Mouse (Mus musculus): Measurements from ENCODE around the gene Rtel1. TPM values are rescaled to one million over a fixed set of nuclear protein-coding genes. Genes with fewer than 3 reads are reported as not detected.

Gene Rtel1
- polyA plus RNA-seq, 1 experiment from 2014 or later = 22.9 TPM

DNA sequence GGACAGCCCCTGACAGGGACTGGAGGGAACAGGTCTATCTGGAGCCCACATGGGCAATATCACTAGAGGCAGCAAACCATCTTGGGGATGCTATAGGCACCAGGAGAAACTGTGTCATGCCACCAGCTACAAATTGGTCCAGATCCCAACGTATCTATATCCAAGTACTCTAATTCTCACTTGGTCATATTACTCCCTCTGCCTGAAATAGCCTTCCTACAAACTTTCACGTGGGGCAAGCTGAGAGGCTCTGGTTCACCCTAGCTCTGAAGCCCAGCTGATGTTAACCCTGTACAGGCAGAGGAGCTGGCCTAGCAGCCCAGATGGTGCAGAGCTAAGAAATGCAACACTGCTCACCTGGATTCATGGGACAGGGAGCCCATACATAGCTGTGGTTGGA is 72.0 kb downstream of the Rtel1 start:
- Histone ChIP-seq H3K36me3 (replicated peaks) (peaks cover 48% of the 10 kb centered on the region), H3K9ac (no peak overlapping the region), H3K4me2 (no peak overlapping the region), H3K4me1 (replicated peaks) (no peaks in the 10 kb centered on the region), H3K9me3 (replicated peaks) (no peaks in the 10 kb centered on the region), H3K27ac (replicated peaks) (no peak overlapping the region), H3K27me3 (no peaks in the 10 kb centered on the region), H3K4me3 (replicated peaks) (no peak overlapping the region)
- no peak for ATAC-seq (ENCODE audit: insufficient read depth)
- 65% methylated on average over 2 of the region's 2 CpGs for WGBS (ENCODE audit: insufficient replicate concordance)

DNA sequence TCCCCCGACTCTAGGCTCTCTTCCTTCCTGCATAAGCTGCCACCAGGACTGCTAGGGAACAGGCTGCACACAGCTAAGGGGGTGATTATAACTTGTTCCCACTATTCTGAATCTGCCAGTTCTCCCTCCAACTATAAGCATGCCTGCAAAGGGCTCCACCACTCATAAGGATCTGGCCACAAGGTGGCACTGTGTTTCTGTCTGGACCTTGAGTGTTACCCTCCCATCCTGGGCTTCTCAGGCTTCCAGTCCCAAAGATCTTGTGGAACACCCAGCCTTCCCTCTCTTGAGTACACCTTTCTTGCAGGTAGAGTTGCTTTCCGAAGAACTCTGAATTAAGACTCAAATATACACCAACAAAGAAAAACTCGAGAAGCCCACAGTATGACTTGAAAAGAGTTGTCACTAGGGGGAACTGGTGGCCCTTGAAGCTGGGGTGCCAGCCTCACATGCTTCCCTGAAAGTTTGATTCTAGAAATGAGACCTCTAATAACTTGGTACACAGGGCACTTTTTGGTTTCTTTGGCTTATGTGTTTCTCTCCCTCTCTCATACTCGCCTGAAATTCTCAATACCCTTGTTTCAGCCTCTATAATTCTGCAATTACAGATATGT is 73.2 kb downstream of the Rtel1 start:
- 28% methylated on average over 4 of the region's 4 CpGs for WGBS (ENCODE audit: insufficient replicate concordance)
- no peaks in the 10 kb centered on the region for H3K9me3 ChIP-seq (replicated peaks)
- no peak overlapping the region for H3K27ac ChIP-seq (replicated peaks)
- ATAC-seq (ENCODE audit: insufficient read depth) = peak; percentile 61
- H3K4me3 ChIP-seq (replicated peaks) = no peak overlapping the region
- H3K9ac ChIP-seq = no peak overlapping the region
- no peaks in the 10 kb centered on the region for H3K27me3 ChIP-seq
- H3K4me2 ChIP-seq = no peak overlapping the region
- H3K4me1 ChIP-seq (replicated peaks) = no peaks in the 10 kb centered on the region
- H3K36me3 ChIP-seq (replicated peaks) = peaks cover 43% of the 10 kb centered on the region

DNA sequence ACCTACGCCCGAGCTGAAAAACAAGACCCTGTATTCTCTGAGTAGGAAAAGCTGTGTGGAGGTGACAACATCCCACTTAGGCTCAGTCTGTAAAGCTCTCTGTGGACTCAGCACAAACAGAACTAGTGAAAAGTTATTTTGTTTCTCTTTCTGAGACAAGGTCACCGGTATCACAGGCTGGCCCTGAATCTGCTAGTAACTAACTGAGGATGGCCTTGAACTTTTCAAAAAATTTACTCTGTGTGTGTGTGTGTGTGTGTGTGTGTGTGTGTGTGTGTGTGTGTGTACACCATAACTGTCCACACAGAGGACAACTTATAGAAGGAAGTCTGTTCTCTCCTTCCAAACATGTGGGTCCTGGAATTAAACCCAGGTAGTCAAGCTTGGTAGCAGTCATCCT is 74.5 kb downstream of the Rtel1 start:
- Histone ChIP-seq H3K27ac (replicated peaks) (no peak overlapping the region), H3K9ac (no peak overlapping the region), H3K27me3 (no peaks in the 10 kb centered on the region), H3K4me2 (no peak overlapping the region), H3K36me3 (replicated peaks) (peaks cover 39% of the 10 kb centered on the region), H3K9me3 (replicated peaks) (no peaks in the 10 kb centered on the region), H3K4me3 (replicated peaks) (no peak overlapping the region), H3K4me1 (replicated peaks) (no peaks in the 10 kb centered on the region)
- WGBS (ENCODE audit: insufficient replicate concordance) = 91% methylated on average over 3 of the region's 3 CpGs
- ATAC-seq (ENCODE audit: insufficient read depth) = no peak

DNA sequence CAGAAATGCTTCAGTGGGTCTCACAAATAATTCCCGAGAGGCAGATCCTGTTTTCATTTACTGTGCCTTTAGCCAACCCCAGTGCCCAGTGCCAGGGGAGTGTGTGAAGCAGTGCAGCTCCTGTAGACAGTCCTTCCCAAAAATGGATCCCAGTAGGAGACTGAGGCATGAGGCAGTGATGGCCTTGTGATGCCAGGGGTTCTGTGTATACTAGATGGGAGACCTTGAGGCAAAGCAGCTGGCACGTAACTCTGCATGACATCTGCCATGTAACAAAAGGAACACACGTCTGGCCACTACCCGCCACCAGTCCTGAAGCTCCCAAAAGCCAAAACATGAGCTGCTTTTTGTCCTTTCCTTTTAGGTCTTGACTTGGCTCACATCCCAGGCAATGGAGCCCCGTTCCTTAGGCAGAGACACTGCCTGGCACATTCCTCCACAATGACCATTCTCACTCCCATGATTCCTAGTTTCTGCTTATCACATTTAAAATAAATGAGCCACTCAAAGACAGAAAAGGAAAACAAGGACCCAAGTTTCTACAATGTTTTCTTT is 77.7 kb downstream of the Rtel1 start:
- H3K9me3 ChIP-seq (replicated peaks) = no peaks in the 10 kb centered on the region
- H3K4me2 ChIP-seq = no peak overlapping the region
- H3K27me3 ChIP-seq = no peaks in the 10 kb centered on the region
- H3K36me3 ChIP-seq (replicated peaks) = peaks cover 17% of the 10 kb centered on the region
- no peak overlapping the region for H3K4me3 ChIP-seq (replicated peaks)
- no peak overlapping the region for H3K9ac ChIP-seq
- 77% methylated on average over 5 of the region's 5 CpGs for WGBS (ENCODE audit: insufficient replicate concordance)
- peaks cover 6% of the 10 kb centered on the region; the same call in 1 of the 2 replicates for H3K4me1 ChIP-seq (replicated peaks)
- no peak overlapping the region for H3K27ac ChIP-seq (replicated peaks)
- ATAC-seq (ENCODE audit: insufficient read depth) = no peak

DNA sequence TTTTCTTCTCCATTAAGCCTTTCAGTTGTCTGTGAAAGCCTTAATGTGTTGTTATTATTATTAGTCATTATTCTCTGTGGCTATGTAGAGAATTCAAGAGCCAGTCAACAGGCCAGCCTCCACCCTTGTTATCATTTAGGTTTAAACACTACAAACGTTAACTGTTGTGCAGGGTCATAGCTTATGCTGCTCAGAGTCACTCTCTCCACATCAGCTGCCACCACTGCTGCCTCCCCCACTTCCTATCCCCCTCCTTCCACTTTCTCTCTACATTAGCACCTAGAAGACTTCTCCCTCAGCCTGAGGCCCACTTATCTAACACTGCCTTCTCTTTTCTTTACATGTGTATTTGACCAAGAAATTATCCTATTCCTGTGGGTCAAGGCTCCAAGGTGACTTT is 82.0 kb downstream of the Rtel1 start:
- Histone ChIP-seq H3K4me1 (replicated peaks) (peaks cover 10% of the 10 kb centered on the region; the same call in 1 of the 2 replicates), H3K4me3 (replicated peaks) (no peak overlapping the region), H3K36me3 (replicated peaks) (peaks cover 8% of the 10 kb centered on the region; the same call in 1 of the 2 replicates), H3K27ac (replicated peaks) (no peak overlapping the region), H3K4me2 (no peak overlapping the region), H3K27me3 (no peaks in the 10 kb centered on the region), H3K9me3 (replicated peaks) (no peaks in the 10 kb centered on the region), H3K9ac (no peak overlapping the region)
- WGBS (ENCODE audit: insufficient replicate concordance) = 6% methylated on average over 1 of the region's 1 CpGs
- ATAC-seq (ENCODE audit: insufficient read depth) = no peak

DNA sequence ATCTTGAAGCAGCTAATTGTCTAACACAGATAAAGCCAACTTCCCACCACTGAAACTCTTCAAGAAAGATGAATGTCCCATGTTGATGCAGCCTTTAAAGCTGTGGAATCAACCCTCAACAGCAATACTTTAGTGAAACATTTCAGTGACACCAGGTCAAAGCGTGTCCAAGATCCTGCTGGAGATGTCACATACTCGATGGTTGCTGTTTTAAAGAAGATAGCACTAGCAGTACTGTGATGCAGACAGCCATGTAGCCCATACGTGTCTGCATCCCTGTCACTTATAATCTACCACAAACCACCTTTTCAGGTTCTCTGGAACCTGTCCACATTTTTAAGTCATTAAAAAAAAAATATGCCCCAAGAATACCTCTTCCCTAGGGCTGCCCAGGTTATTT is 84.2 kb downstream of the Rtel1 start:
- no peak for ATAC-seq (ENCODE audit: insufficient read depth)
- no peaks in the 10 kb centered on the region for H3K9me3 ChIP-seq (replicated peaks)
- no peak overlapping the region for H3K27ac ChIP-seq (replicated peaks)
- peaks cover 17% of the 10 kb centered on the region for H3K36me3 ChIP-seq (replicated peaks)
- H3K27me3 ChIP-seq = no peaks in the 10 kb centered on the region
- peaks cover 10% of the 10 kb centered on the region; the same call in 1 of the 2 replicates for H3K4me1 ChIP-seq (replicated peaks)
- H3K4me2 ChIP-seq = no peak overlapping the region
- H3K4me3 ChIP-seq (replicated peaks) = no peak overlapping the region
- 49% methylated on average over 3 of the region's 3 CpGs for WGBS (ENCODE audit: insufficient replicate concordance)
- no peak overlapping the region for H3K9ac ChIP-seq

Other genes with a start within 250 kb of the Rtel1 start
- 0.18 and 0.28 TPM in 2 replicates for gene Kcnq2, start 184.4 kb upstream of the Rtel1 start, polyA plus RNA-seq (2015; fragmentation: Nextera tagmentation; extraction: Ambion mirVana)
- gene Eef1a2, start 162.7 kb upstream of the Rtel1 start, polyA plus RNA-seq (2015; fragmentation: Nextera tagmentation; extraction: Ambion mirVana) = not detected in 2 replicates
- gene Ppdpf, start 132.5 kb upstream of the Rtel1 start, polyA plus RNA-seq (2015; fragmentation: Nextera tagmentation; extraction: Ambion mirVana) = 95.8 and 96.4 TPM in 2 replicates
- 0.14 and 0.21 TPM in 2 replicates for gene Ptk6, start 117.0 kb upstream of the Rtel1 start, polyA plus RNA-seq (2015; fragmentation: Nextera tagmentation; extraction: Ambion mirVana)
- gene Srms, start 106.6 kb upstream of the Rtel1 start, polyA plus RNA-seq (2015; fragmentation: Nextera tagmentation; extraction: Ambion mirVana) = 0.32 and 0.44 TPM in 2 replicates
- gene Fndc11, start 99.7 kb upstream of the Rtel1 start, polyA plus RNA-seq (2015; fragmentation: Nextera tagmentation; extraction: Ambion mirVana) = 0.17 and 0.26 TPM in 2 replicates
- 2.3 and 2.6 TPM in 2 replicates for gene Helz2, start 77.7 kb upstream of the Rtel1 start, polyA plus RNA-seq (2015; fragmentation: Nextera tagmentation; extraction: Ambion mirVana)
- 9.6 and 10.8 TPM in 2 replicates for gene Gmeb2, start 31.7 kb upstream of the Rtel1 start, polyA plus RNA-seq (2015; fragmentation: Nextera tagmentation; extraction: Ambion mirVana)
- 0.30 and 0.39 TPM in 2 replicates for gene Stmn3, start 5.2 kb upstream of the Rtel1 start, polyA plus RNA-seq (2015; fragmentation: Nextera tagmentation; extraction: Ambion mirVana)
- gene Zgpat, start 45.2 kb downstream of the Rtel1 start, polyA plus RNA-seq (2015; fragmentation: Nextera tagmentation; extraction: Ambion mirVana) = 12.0 and 12.1 TPM in 2 replicates
- gene Arfrp1, start 45.7 kb downstream of the Rtel1 start, polyA plus RNA-seq (2015; fragmentation: Nextera tagmentation; extraction: Ambion mirVana) = 21.1 and 23.2 TPM in 2 replicates
- 6.2 and 7.4 TPM in 2 replicates for gene Lime1, start 60.3 kb downstream of the Rtel1 start, polyA plus RNA-seq (2015; fragmentation: Nextera tagmentation; extraction: Ambion mirVana)
- gene Zbtb46, start 139.7 kb downstream of the Rtel1 start, polyA plus RNA-seq (2015; fragmentation: Nextera tagmentation; extraction: Ambion mirVana) = 7.9 and 8.7 TPM in 2 replicates
- not detected in 2 replicates for gene Abhd16b, start 173.5 kb downstream of the Rtel1 start, polyA plus RNA-seq (2015; fragmentation: Nextera tagmentation; extraction: Ambion mirVana)
- 67.3 and 68.4 TPM in 2 replicates for gene Tpd52l2, start 177.4 kb downstream of the Rtel1 start, polyA plus RNA-seq (2015; fragmentation: Nextera tagmentation; extraction: Ambion mirVana)
- gene Dnajc5, start 200.7 kb downstream of the Rtel1 start, polyA plus RNA-seq (2015; fragmentation: Nextera tagmentation; extraction: Ambion mirVana) = 27.7 and 29.8 TPM in 2 replicates

Data from liver, embryonic 15.5 days (tissue).